Mouse (Mus musculus) embryonic facial prominence, embryonic 14.5 days (tissue): ENCODE data around the gene Sept9. TPM values are rescaled to one million over a fixed set of nuclear protein-coding genes. Genes with fewer than 3 reads are reported as not detected.
A peak's percentile ranks its signal among the peaks of the same experiment; 100 is the strongest.

Experiments
- ATAC-seq: fragments of 200-750 bp; cut with Nextera tagmentation; 2 replicates; pipeline ENCODE4 v1.8.0; 2017; ENCODE audit warnings: low read depth, moderate number of reproducible peaks, moderate TSS enrichment
- DNase-seq: peaks from one replicate; pipeline ENCODE4 v3.0.0-alpha.2; 2015; ENCODE audit warnings: low spot score
- H3K27ac ChIP-seq: fragments of 300-500 bp; sonication (generic); replicated peaks from 2 replicates; pipeline ENCODE4 v1.5.1; 2014; ENCODE audit warnings: low read depth, mild to moderate bottlenecking, low read length, moderate library complexity
- H3K27me3 ChIP-seq: fragments of 300-500 bp; sonication (generic); replicated peaks from 2 replicates; pipeline ENCODE4 v1.6.1; 2014; ENCODE audit warnings: low read length; ENCODE audit not compliant: control insufficient read depth, insufficient read depth
- H3K36me3 ChIP-seq: fragments of 300-500 bp; sonication (generic); 2 replicates; pipeline ENCODE4 v1.6.1; 2014; ENCODE audit warnings: low read length, mixed read lengths; ENCODE audit not compliant: control insufficient read depth, insufficient read depth
- H3K4me1 ChIP-seq: fragments of 300-500 bp; sonication (generic); 2 replicates; pipeline ENCODE4 v1.6.1; 2014; ENCODE audit warnings: antibody characterized with exemption, low read length; ENCODE audit not compliant: control insufficient read depth, insufficient read depth
- H3K4me2 ChIP-seq: fragments of 300-500 bp; sonication (generic); 2 replicates; pipeline ENCODE4 v1.6.1; 2014; ENCODE audit warnings: low read depth, mild to moderate bottlenecking, low read length, moderate library complexity, mixed read lengths
- H3K4me3 ChIP-seq: fragments of 300-500 bp; sonication (generic); 2 replicates; pipeline ENCODE4 v1.5.1; 2014; ENCODE audit warnings: low read depth, mild to moderate bottlenecking, low read length
- H3K9ac ChIP-seq: fragments of 300-500 bp; sonication (generic); 2 replicates; pipeline ENCODE4 v1.6.1; 2014; ENCODE audit warnings: low read depth, mild to moderate bottlenecking, low read length, moderate library complexity, mixed read lengths
- H3K9me3 ChIP-seq: fragments of 300-500 bp; sonication (generic); 2 replicates; pipeline ENCODE4 v1.6.1; 2016; ENCODE audit warnings: low read length; ENCODE audit not compliant: control insufficient read depth
- WGBS: fragments of 180-500 bp; shearing (Covaris S2); extraction: QIAGEN DNeasy Blood & Tissue Kit; methylation state at CpG from one replicate; pipeline ENCODE4 v1.1.7; 2014; 5-methylcytosine and 5-hydroxymethylcytosine counted together
- polyA plus RNA-seq: library from polyadenylated mRNA; unstranded; fragments of >200 nt; fragmentation: Nextera tagmentation; extraction: Ambion mirVana; gene quantifications from 2 replicates; pipeline ENCODE4 v1.2.1, GENCODE M21; 2014

Gene Sept9
- polyA plus RNA-seq, 1 experiment from 2014 or later = 115 TPM

DNA sequence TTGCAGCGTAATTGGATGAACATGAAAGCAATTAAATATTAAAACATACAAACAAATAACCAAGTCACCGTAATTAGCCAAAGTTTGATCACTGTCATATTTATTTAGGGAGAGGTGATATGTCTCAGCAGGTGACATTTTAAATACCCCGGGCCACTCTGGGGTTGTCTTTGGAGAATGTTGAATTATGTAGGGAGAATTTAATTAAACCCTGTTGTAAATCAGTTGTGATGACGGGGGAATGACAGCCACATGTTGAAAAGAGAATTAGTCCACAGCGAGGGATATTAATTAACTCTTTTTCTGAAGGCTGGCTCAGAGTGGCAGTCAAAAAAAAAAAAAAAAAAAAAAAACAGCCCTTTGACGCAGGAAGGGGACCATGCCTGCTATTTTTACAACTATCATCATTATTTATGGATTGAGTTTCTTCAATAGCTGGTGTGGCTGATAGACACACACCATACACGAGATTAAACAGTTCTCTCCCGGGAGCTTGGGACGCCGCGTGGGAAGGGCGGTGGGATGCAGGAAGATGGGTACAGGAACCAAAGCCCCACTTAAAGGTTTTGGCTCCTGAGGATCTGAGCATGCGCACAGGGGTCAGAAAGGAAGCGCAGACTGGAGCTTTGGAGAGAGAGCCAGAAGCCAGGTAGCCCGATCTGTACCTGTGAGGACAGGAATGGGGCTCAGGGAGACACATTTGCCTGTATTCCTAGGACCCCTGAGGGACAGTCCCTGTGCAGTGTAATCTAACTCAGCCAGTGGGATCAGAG lies 186.1 kb downstream of the Sept9 start:
- H3K27me3 ChIP-seq = peaks cover 3% of the 10 kb centered on the region; the same call in 1 of the 2 replicates
- H3K4me1 ChIP-seq = peaks cover 9% of the 10 kb centered on the region
- no peaks in the 10 kb centered on the region for H3K9me3 ChIP-seq
- H3K36me3 ChIP-seq = no peaks in the 10 kb centered on the region
- no peak overlapping the region for H3K9ac ChIP-seq
- H3K4me3 ChIP-seq = no peak overlapping the region
- 47% methylated on average over 15 of the region's 15 CpGs for WGBS
- DNase-seq (no peak), ATAC-seq (no peak)
- H3K4me2 ChIP-seq = peak overlapping the region; percentile 38
- H3K27ac ChIP-seq = no peak overlapping the region

DNA sequence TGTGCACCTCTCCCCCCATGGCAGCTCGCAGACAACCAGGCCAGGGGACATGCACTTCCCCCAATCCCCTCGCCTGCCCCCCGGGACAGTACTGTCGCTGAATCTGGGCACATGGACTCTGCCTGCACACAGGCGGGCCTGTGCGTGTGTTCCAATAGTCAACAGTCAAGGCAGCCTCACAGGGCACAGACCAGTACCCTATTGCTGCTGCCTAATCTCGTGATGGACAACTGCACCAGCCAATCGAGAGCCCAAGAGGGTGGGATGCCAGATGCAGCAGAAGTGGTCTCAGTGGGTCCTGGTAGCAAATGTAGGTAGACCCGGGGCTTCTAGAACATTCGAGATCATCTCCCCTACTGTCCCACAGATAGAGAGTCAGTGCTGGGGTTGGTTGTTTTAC lies 187.8 kb downstream of the Sept9 start:
- Histone ChIP-seq H3K4me2 (no peak overlapping the region), H3K4me3 (no peak overlapping the region), H3K9ac (no peak overlapping the region), H3K36me3 (no peaks in the 10 kb centered on the region), H3K27ac (no peak overlapping the region), H3K27me3 (peaks cover 3% of the 10 kb centered on the region; the same call in 1 of the 2 replicates), H3K4me1 (peaks cover 9% of the 10 kb centered on the region), H3K9me3 (no peaks in the 10 kb centered on the region)
- no peak; the same call in 1 of the 2 replicates for ATAC-seq
- no peak for DNase-seq
- WGBS = 75% methylated on average over 9 of the region's 10 CpGs

- no peak for ATAC-seq
- Histone ChIP-seq H3K9me3 (no peaks in the 10 kb centered on the region), H3K27me3 (no peaks in the 10 kb centered on the region; the same call in 1 of the 2 replicates), H3K27ac (no peak overlapping the region), H3K9ac (no peak overlapping the region), H3K4me3 (no peak overlapping the region), H3K36me3 (no peaks in the 10 kb centered on the region), H3K4me2 (no peak overlapping the region), H3K4me1 (peaks cover 14% of the 10 kb centered on the region)
- WGBS = 27% methylated on average over 11 of the region's 12 CpGs
- no peak for DNase-seq
Observed at GRCm38 (mm10) chr11:117390001-117390402, 190.5 kb downstream of the Sept9 start.

- no peak overlapping the region for H3K27ac ChIP-seq
- H3K9me3 ChIP-seq = no peaks in the 10 kb centered on the region
- no peak overlapping the region for H3K4me3 ChIP-seq
- H3K9ac ChIP-seq = no peak overlapping the region
- peaks cover 12% of the 10 kb centered on the region for H3K4me1 ChIP-seq
- 27% methylated on average over 7 of the region's 7 CpGs for WGBS
- H3K27me3 ChIP-seq = no peaks in the 10 kb centered on the region; the same call in 1 of the 2 replicates
- DNase-seq (no peak), ATAC-seq (no peak)
- H3K36me3 ChIP-seq = no peaks in the 10 kb centered on the region
- H3K4me2 ChIP-seq = no peak overlapping the region
Observed at GRCm38 (mm10) chr11:117390774-117391534, 191.5 kb downstream of the Sept9 start.

GRCm38 (mm10) chr11:117392251-117392650 lies 192.8 kb downstream of the Sept9 start:
- Histone ChIP-seq H3K9me3 (no peaks in the 10 kb centered on the region), H3K4me1 (peaks cover 12% of the 10 kb centered on the region), H3K36me3 (no peaks in the 10 kb centered on the region), H3K27ac (no peak overlapping the region), H3K4me3 (no peak overlapping the region), H3K9ac (no peak overlapping the region), H3K4me2 (no peak overlapping the region), H3K27me3 (no peaks in the 10 kb centered on the region; the same call in 1 of the 2 replicates)
- DNase-seq = no peak
- WGBS = 72% methylated on average over 2 of the region's 2 CpGs
- ATAC-seq = no peak

DNA sequence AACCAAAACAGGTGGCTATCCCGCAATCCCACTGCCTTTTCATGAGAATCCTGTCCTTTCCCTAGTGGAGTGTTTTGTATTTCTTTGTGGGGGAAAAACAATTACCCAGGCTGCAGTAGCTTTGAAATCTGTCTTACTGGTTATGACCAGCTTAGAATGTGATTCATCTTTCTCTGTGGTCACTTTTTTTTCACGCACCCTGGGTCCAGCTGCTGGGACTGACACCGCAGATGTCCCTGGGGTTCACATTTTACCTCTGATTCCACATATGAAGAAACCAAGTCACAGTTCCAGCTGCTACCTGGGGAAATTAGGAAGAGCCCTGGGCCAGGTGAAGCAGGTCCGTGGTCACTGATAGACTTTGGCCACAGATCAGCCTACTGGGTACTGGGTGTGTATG lies 194.3 kb downstream of the Sept9 start:
- H3K36me3 ChIP-seq = no peaks in the 10 kb centered on the region
- 71% methylated on average over 4 of the region's 4 CpGs for WGBS
- no peak overlapping the region for H3K9ac ChIP-seq
- H3K9me3 ChIP-seq = no peaks in the 10 kb centered on the region
- H3K27ac ChIP-seq = no peak overlapping the region
- ATAC-seq (no peak), DNase-seq (no peak)
- no peaks in the 10 kb centered on the region; the same call in 1 of the 2 replicates for H3K27me3 ChIP-seq
- H3K4me2 ChIP-seq = no peak overlapping the region
- peaks cover 12% of the 10 kb centered on the region for H3K4me1 ChIP-seq
- H3K4me3 ChIP-seq = no peak overlapping the region

- Histone ChIP-seq H3K4me3 (peak overlapping the region; percentile 30), H3K4me2 (peak overlapping the region; percentile 61), H3K27me3 (no peaks in the 10 kb centered on the region; the same call in 1 of the 2 replicates), H3K9ac (peak overlapping the region; percentile 45), H3K27ac (no peak overlapping the region), H3K4me1 (peaks cover 12% of the 10 kb centered on the region), H3K36me3 (no peaks in the 10 kb centered on the region), H3K9me3 (no peaks in the 10 kb centered on the region)
- peak; percentile 60 for DNase-seq
- 0 out of 2 replicates have a peak, but pooled peaks have one; percentile 35 for ATAC-seq
- under 1% methylated on average over 34 of the region's 34 CpGs for WGBS
Observed at GRCm38 (mm10) chr11:117394230-117395137, 195.0 kb downstream of the Sept9 start.

GRCm38 (mm10) chr11:117395228-117395627 lies 195.8 kb downstream of the Sept9 start:
- ATAC-seq = no peak

More at GRCm38 (mm10) chr11:117395228-117395627, 195.8 kb downstream of the Sept9 start:
- no peaks in the 10 kb centered on the region for H3K36me3 ChIP-seq
- no peak overlapping the region for H3K27ac ChIP-seq
- peak overlapping the region; percentile 30; the same call in 1 of the 2 replicates for H3K4me3 ChIP-seq
- no peak for DNase-seq
- 6% methylated on average over 9 of the region's 9 CpGs for WGBS
- 0 out of 2 replicates have a peak overlapping the region, but pooled peaks have one; percentile 45 for H3K9ac ChIP-seq
- no peaks in the 10 kb centered on the region; the same call in 1 of the 2 replicates for H3K27me3 ChIP-seq
- peaks cover 12% of the 10 kb centered on the region for H3K4me1 ChIP-seq
- no peaks in the 10 kb centered on the region for H3K9me3 ChIP-seq
- H3K4me2 ChIP-seq = peak overlapping the region; percentile 61
